Mouse (Mus musculus) cerebellum, postnatal 14 days (tissue): ENCODE data around the gene Srpr.

ENCODE experiments used
- DNase-seq, 2 experiments: peaks; one replicate each; pipeline ENCODE4 v3.0.0; 2021; ENCODE audit warnings: mixed read lengths in 2 of 2

Srpr gene

DNA sequence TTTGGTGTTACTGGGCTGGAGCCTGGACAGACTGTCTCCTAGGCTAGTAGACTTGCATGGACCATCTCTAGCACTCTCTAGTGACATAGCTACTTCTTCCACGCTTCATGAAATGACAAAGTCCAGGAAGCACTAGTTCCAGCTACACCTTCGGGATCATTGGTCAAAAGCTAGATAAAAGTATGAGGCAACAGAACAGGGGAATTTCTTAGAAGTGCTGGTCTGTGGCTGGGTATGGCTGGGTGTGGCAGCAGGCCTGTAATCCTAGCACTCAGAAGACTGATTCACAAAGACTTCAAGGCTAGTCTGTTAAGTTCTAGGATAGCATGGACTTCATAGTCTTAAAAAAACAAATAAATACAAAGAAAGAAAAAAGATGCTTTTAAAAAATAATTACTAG is 63.5 kb downstream of the Srpr start:
- no peak for DNase-seq

- no peak for DNase-seq
Measured at GRCm38 (mm10) chr9:35264509-35264908, 64.5 kb downstream of the Srpr start.

DNA sequence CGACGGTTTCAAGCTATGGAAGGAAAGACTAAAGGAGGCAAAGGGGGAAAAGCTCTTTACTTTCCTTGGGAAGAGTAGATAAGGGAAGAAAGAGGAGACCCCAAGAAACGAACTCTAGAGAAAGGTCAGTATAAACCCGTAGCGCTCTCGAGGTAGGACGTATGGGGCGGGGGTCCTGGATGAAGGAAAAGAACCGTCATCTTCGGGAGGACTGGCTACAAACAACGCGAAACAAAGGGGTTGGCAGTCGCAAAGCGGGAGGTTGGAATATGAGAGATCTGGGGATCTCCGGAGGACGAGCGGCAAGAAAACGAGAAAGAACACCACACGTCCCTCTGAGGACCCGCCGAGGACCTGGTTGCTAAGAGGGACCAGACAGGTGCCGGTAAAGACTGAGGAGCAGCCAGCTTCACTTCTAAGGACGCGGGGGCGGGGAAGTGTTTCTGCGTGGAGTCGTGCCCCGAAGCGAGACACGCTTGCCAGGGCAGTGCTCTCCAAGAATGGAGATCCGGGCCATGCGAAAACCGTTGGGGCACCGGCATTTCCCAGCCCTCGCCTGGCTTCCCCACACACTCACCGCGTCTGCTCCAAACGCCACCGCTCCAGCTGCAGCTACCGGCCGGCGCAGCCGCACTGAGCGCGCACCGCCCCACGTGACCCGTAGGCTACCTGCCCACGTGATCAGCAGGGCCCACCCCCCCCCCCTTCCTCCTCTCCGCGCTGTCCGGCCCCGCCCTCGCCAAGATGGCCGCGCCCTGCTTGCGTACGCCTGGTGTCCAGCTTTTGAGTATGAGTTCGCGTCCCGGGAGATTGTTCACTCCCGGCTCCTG is 67.4 kb downstream of the Srpr start, which contains the start of the genes Fam118b and Rpusd4:
Gene Fam118b, minus strand, starts transcription at position 660 of the 830 bp plus-strand sequence.
Gene Rpusd4, plus strand, starts transcription at position 720 of the 830 bp plus-strand sequence.
- peak; percentile 95 to 96 for DNase-seq

DNA sequence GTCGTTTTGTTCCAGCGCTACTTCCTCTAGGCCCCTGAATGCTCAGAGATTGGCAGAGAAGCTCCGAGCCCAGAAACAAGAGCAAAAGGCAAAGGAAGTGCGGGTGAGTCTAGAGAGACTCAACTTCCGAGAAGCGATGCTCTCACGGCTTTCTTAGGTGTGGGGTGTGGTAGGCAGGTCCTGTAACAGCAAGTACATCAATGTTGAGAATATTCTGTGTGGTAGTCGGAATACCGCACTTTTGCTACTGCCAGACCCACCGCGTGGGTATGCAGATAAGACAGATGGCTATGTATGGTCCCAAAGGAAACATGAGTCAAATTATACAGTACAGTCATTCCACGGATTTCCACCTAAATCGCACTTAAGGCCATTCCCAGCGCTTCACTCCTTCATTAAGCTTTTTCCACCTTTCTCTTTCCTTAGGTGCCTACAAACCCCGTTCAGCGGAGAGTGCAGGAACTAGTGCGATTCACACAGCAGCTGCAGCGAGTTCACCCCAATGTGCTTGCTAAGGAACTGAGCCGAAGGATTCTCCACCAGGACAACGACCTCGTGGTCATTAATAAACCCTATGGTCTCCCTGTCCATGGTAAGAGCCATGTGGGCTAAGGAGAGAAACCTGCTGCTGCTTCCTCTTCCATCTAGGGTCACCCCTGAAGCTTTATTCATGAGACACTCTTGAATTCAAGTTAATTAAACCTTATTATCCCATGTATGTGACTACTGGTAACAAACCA is 68.2 kb downstream of the Srpr start:
- no peak for DNase-seq

GRCm38 (mm10) chr9:35277855-35278365 is 77.9 kb downstream of the Srpr start:
- no peak for DNase-seq

- DNase-seq = no peak
Measured at GRCm38 (mm10) chr9:35278451-35278850, 78.5 kb downstream of the Srpr start.

GRCm38 (mm10) chr9:35282006-35282850 is 82.3 kb downstream of the Srpr start:
- peak; percentile 76 to 82 for DNase-seq

- no peak for DNase-seq
Measured at GRCm38 (mm10) chr9:35282851-35283200, 82.9 kb downstream of the Srpr start.

GRCm38 (mm10) chr9:35283415-35284069 is 83.6 kb downstream of the Srpr start:
- no peak for DNase-seq

GRCm38 (mm10) chr9:35284351-35284750 is 84.4 kb downstream of the Srpr start:
- DNase-seq = no peak

GRCm38 (mm10) chr9:35286351-35286750 is 86.4 kb downstream of the Srpr start:
- DNase-seq = no peak

DNA sequence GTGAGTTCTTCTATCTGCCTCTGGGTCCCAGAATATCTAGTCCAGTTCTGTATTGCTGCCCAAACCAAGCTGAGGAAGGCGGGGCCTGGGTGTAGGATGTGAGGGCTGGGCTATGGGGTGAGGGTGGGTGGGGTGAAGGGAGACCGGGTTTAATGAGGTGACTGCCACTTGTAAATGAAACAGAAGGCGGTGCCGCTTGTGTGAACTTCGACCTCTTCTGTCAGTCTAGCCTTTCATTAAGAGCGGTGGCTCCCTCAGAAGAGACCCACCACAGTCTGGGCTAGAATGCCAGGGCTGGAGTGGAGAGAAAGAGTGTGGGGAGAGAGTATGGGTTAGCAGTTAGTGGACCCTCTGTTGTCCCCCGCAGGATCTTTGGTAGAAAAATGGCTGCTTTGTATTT is 90.0 kb downstream of the Srpr start:
- DNase-seq = no peak

- no peak for DNase-seq
Measured at GRCm38 (mm10) chr9:35290417-35290816, 90.4 kb downstream of the Srpr start.

DNA sequence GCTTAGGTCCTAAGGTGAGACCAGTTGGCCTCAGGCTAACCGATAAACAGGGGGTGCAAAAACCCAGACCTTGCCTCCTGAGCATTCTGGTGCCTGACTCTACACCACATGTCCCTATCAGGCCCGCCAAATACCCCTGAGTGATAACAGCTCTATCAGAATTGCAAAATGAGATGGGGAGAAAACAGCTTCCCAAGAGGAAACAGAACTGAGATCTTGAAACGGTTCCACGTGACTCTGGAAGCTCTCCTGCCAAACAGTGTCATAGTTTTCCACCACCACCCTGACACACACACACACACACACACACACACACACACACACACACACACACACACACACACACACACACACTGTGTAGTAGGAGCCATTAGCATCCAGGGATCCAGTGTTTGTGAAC is 90.9 kb downstream of the Srpr start:
- DNase-seq = no peak

GRCm38 (mm10) chr9:35293465-35293864 is 93.5 kb downstream of the Srpr start:
- no peak for DNase-seq
